ENCODE assay signal across 8 mouse cellular contexts in the genomic region with DNA sequence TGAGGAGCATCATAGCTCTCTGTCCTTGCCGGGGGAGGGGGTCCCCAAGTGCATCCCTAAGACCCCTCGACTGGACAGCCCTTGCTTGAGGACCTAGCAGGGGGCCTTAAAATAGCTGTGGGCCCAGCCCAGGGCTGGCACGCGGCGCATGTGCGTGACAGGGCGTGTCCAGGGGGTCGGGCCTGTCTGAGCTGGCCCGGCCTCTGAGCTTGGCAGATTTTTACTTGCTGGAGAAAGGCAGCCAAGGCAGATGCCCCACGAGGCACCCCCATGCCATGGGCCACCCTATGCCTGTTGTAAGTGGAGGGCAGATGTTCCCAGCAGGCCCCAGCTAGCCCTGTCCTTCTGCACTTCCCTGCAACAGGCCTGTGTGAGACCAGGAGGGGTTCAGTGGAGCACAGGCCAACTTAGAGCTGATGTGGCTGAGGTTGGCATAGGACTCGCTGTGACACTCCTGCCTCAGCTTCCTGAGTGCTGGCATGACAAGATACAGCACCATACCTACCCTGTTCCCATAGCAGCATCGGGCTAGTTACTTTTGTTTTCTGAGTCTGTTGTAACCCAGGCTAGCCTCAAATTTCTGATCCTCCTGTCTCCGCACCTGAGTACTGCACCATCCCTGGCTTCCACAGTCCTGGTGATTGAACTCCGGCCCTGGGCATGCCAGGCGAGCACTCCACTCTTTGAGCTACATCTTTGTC. TPM values are rescaled to one million over a fixed set of nuclear protein-coding genes. Genes with fewer than 3 reads are reported as not detected.
DNase-seq lines count a peak whose midpoint lies in the region; ATAC-seq and TF ChIP-seq lines count a peak whose summit lies in the region.

No protein-coding gene starts in this region.

- no peaks in the 10 kb centered on the region for H3K27me3 ChIP-seq in intestine, embryonic 14.5 days (replicated peaks; ENCODE audit: control insufficient read depth, insufficient read depth, low read length)
- peaks cover 21% of the 10 kb centered on the region for H3K27me3 ChIP-seq in liver, embryonic 14.5 days (ENCODE audit: control insufficient read depth, insufficient read depth, low read length)
- H3K27me3 ChIP-seq in neural tube, embryonic 12.5 days (replicated peaks) = no peaks in the 10 kb centered on the region; the same call in 1 of the 2 replicates

- peak overlapping the region; percentile 71 for H3K4me3 ChIP-seq in intestine, embryonic 14.5 days (ENCODE audit: low read depth, low read length)
- peak overlapping the region; percentile 57 to 58 for H3K4me3 ChIP-seq in liver, embryonic 14.5 days (ENCODE audit: insufficient read depth in 1 of 2, low read depth in 2 of 2, low read length in 2 of 2)
- peak overlapping the region; percentile 48 for H3K4me3 ChIP-seq in neural tube, embryonic 12.5 days

- H3K4me1 ChIP-seq in intestine, embryonic 14.5 days (replicated peaks; ENCODE audit: control insufficient read depth, insufficient read depth, low read length) = peaks cover 58% of the 10 kb centered on the region
- peaks cover 3 to 29% of the 10 kb centered on the region in 2 experiments for H3K4me1 ChIP-seq in liver, embryonic 14.5 days (replicated peaks; ENCODE audit: control insufficient read depth in 2 of 2, insufficient read depth in 2 of 2, low read length in 1 of 2)
- H3K4me1 ChIP-seq in neural tube, embryonic 12.5 days = peaks cover 62% of the 10 kb centered on the region

- WGBS in intestine, embryonic 14.5 days = 52% methylated on average over 15 of the region's 15 CpGs
- 24% methylated on average over 15 of the region's 15 CpGs for WGBS in liver, embryonic 14.5 days (ENCODE audit: insufficient replicate concordance)
- 67% methylated on average over 15 of the region's 15 CpGs for WGBS in neural tube, embryonic 12.5 days

- TF ChIP-seq CTCF in liver, embryonic 14.5 days (IDR thresholded peaks at IDR 0.05; ENCODE audit: low read depth) = no peak

- H3K27ac ChIP-seq in intestine, embryonic 14.5 days (ENCODE audit: low read depth) = peak overlapping the region; percentile 99
- H3K27ac ChIP-seq in liver, embryonic 14.5 days = no peak overlapping the region
- H3K27ac ChIP-seq in neural tube, embryonic 12.5 days = no peak overlapping the region

- H3K36me3 ChIP-seq in intestine, embryonic 14.5 days (ENCODE audit: control insufficient read depth, insufficient read depth, low read length) = peaks cover 8% of the 10 kb centered on the region
- H3K36me3 ChIP-seq in liver, embryonic 14.5 days (replicated peaks; ENCODE audit: control insufficient read depth, insufficient read depth, low read depth) = no peaks in the 10 kb centered on the region
- no peaks in the 10 kb centered on the region for H3K36me3 ChIP-seq in neural tube, embryonic 12.5 days

- no peak for ATAC-seq in intestine, embryonic 14.5 days (replicated peaks; ENCODE audit: low FRiP score, low TSS enrichment, low read depth)
- no peak for ATAC-seq in liver, embryonic 14.5 days (ENCODE audit: insufficient read depth)
- no peak for ATAC-seq in neural tube, embryonic 12.5 days (ENCODE audit: low FRiP score, low read depth)

- no peak for TF ChIP-seq EP300 in liver, embryonic 14.5 days (IDR thresholded peaks at IDR 0.05; ENCODE audit: low read depth)

- H3K9me3 ChIP-seq in intestine, embryonic 14.5 days (ENCODE audit: control insufficient read depth, low read length) = no peaks in the 10 kb centered on the region
- H3K9me3 ChIP-seq in liver, embryonic 14.5 days (ENCODE audit: control insufficient read depth, low read length) = no peaks in the 10 kb centered on the region
- H3K9me3 ChIP-seq in neural tube, embryonic 12.5 days = no peaks in the 10 kb centered on the region

- H3K4me2 ChIP-seq in intestine, embryonic 14.5 days (ENCODE audit: low read length) = peak overlapping the region; percentile 95
- H3K4me2 ChIP-seq in liver, embryonic 14.5 days (ENCODE audit: low read depth) = peak overlapping the region; percentile 66
- H3K4me2 ChIP-seq in neural tube, embryonic 12.5 days (replicated peaks) = peak overlapping the region; percentile 89

- peak overlapping the region; percentile 82 for H3K9ac ChIP-seq in intestine, embryonic 14.5 days (ENCODE audit: low read length)
- no peak overlapping the region for H3K9ac ChIP-seq in liver, embryonic 14.5 days (replicated peaks)
- H3K9ac ChIP-seq in neural tube, embryonic 12.5 days = peak overlapping the region; percentile 60

- peak; percentile 72 for DNase-seq in layer of hippocampus, adult 9-11 months
- no peak for DNase-seq in layer of hippocampus, adult 9-10 months (ENCODE audit: low spot score)
- peak; percentile 84 for DNase-seq in adrenal gland, postnatal 25 days
- DNase-seq in gastrocnemius, postnatal 4 days (ENCODE audit: low spot score in 2 of 2) = peak; percentile 56 to 76
- DNase-seq in intestine, embryonic 14.5 days (ENCODE audit: low spot score) = peak; percentile 72
- no peak for DNase-seq in liver, embryonic 14.5 days (ENCODE audit: low read depth in 3 of 3, low spot score in 3 of 3)
- no peak for DNase-seq in frontal cortex, postnatal 36 days (ENCODE audit: low spot score in 2 of 2)

RNA-seq across cellular contexts. Expression of a gene that starts 16.7 kb away (rescaled TPM):
- 1.3 TPM in 1 of 2 replicates, not detected in the other for total RNA-seq in adrenal gland, postnatal 25 days (2021)
- 1 to 10 TPM; 2.5 to 3.3 TPM for total RNA-seq in gastrocnemius, postnatal 4 days (2021)
- polyA plus RNA-seq in intestine, embryonic 14.5 days (2014; fragmentation: Nextera tagmentation; extraction: Ambion mirVana) = 4.1 and 4.4 TPM in 2 replicates
- 0.12 TPM in 1 of 2 replicates, not detected in the other for polyA plus RNA-seq in liver, embryonic 14.5 days (2012; rRNA removed)
- polyA plus RNA-seq in liver, embryonic 14.5 days (2014; fragmentation: Nextera tagmentation; extraction: Ambion mirVana) = not detected in 2 replicates
- 5.3 and 6.3 TPM in 2 replicates for polyA plus RNA-seq in neural tube, embryonic 12.5 days (2016; fragmentation: Nextera tagmentation; extraction: Ambion mirVana)

RNA-seq across cellular contexts. Expression of a gene that starts 35.2 kb away (rescaled TPM):
- 41.3 and 44.1 TPM in 2 replicates for total RNA-seq in adrenal gland, postnatal 25 days (2021)
- total RNA-seq in gastrocnemius, postnatal 4 days (2021) = 1 to 10 TPM; 9.5 to 9.8 TPM
- polyA plus RNA-seq in intestine, embryonic 14.5 days (2014; fragmentation: Nextera tagmentation; extraction: Ambion mirVana) = 10.9 and 11.5 TPM in 2 replicates
- 1.9 and 2.1 TPM in 2 replicates for polyA plus RNA-seq in liver, embryonic 14.5 days (2012; rRNA removed)
- polyA plus RNA-seq in liver, embryonic 14.5 days (2014; fragmentation: Nextera tagmentation; extraction: Ambion mirVana) = 0.74 and 1.4 TPM in 2 replicates
- 52.8 and 57.9 TPM in 2 replicates for polyA plus RNA-seq in neural tube, embryonic 12.5 days (2016; fragmentation: Nextera tagmentation; extraction: Ambion mirVana)

RNA-seq across cellular contexts. Expression of a gene that starts 47.8 kb away (rescaled TPM):
- 261 and 266 TPM in 2 replicates for total RNA-seq in adrenal gland, postnatal 25 days (2021)
- total RNA-seq in gastrocnemius, postnatal 4 days (2021) = 100 to 1,000 TPM; 197 to 218 TPM
- 377 and 380 TPM in 2 replicates for polyA plus RNA-seq in intestine, embryonic 14.5 days (2014; fragmentation: Nextera tagmentation; extraction: Ambion mirVana)
- 95.7 and 127 TPM in 2 replicates for polyA plus RNA-seq in liver, embryonic 14.5 days (2012; rRNA removed)
- 261 and 262 TPM in 2 replicates for polyA plus RNA-seq in liver, embryonic 14.5 days (2014; fragmentation: Nextera tagmentation; extraction: Ambion mirVana)
- 256 and 282 TPM in 2 replicates for polyA plus RNA-seq in neural tube, embryonic 12.5 days (2016; fragmentation: Nextera tagmentation; extraction: Ambion mirVana)

RNA-seq across cellular contexts. Expression of a gene that starts 53.9 kb away (rescaled TPM):
- total RNA-seq in adrenal gland, postnatal 25 days (2021) = 0.73 and 1.4 TPM in 2 replicates
- 1 to 10 TPM; 1.4 to 1.9 TPM for total RNA-seq in gastrocnemius, postnatal 4 days (2021)
- 0.48 and 0.92 TPM in 2 replicates for polyA plus RNA-seq in intestine, embryonic 14.5 days (2014; fragmentation: Nextera tagmentation; extraction: Ambion mirVana)
- polyA plus RNA-seq in liver, embryonic 14.5 days (2012; rRNA removed) = 0.15 and 0.19 TPM in 2 replicates
- 0.25 TPM in 1 of 2 replicates, not detected in the other for polyA plus RNA-seq in liver, embryonic 14.5 days (2014; fragmentation: Nextera tagmentation; extraction: Ambion mirVana)
- 1.9 and 2.0 TPM in 2 replicates for polyA plus RNA-seq in neural tube, embryonic 12.5 days (2016; fragmentation: Nextera tagmentation; extraction: Ambion mirVana)

RNA-seq across cellular contexts. Expression of a gene that starts 54.0 kb away (rescaled TPM):
- total RNA-seq in adrenal gland, postnatal 25 days (2021) = 31.4 and 34.9 TPM in 2 replicates
- 10 to 100 TPM; 18.2 to 21.8 TPM for total RNA-seq in gastrocnemius, postnatal 4 days (2021)
- polyA plus RNA-seq in intestine, embryonic 14.5 days (2014; fragmentation: Nextera tagmentation; extraction: Ambion mirVana) = 17.4 and 19.5 TPM in 2 replicates
- 3.0 and 3.4 TPM in 2 replicates for polyA plus RNA-seq in liver, embryonic 14.5 days (2012; rRNA removed)
- polyA plus RNA-seq in liver, embryonic 14.5 days (2014; fragmentation: Nextera tagmentation; extraction: Ambion mirVana) = 2.3 and 3.6 TPM in 2 replicates
- polyA plus RNA-seq in neural tube, embryonic 12.5 days (2016; fragmentation: Nextera tagmentation; extraction: Ambion mirVana) = 16.9 and 18.0 TPM in 2 replicates

Comparison
In these comparisons a context has a peak if more than half of its experiments do, and no peak if none do; other contexts are left out.
1. DNase-seq: peak in layer of hippocampus, adult 9-11 months (single experiment), adrenal gland, postnatal 25 days (single experiment), gastrocnemius, postnatal 4 days (2 of 2) and intestine, embryonic 14.5 days (single experiment); none in layer of hippocampus, adult 9-10 months (single experiment), liver, embryonic 14.5 days (0 of 3) and frontal cortex, postnatal 36 days (0 of 2).
2. Peak in every context shown above with its lines, with median percentiles within 50 percentile points of each other: H3K4me2 ChIP-seq and H3K4me3 ChIP-seq.